Mouse (Mus musculus): ENCODE results near the gene Olfr1513. TPM values are rescaled to one million over a fixed set of nuclear protein-coding genes. Genes with fewer than 3 reads are reported as not detected.

The Olfr1513 gene
- polyA plus RNA-seq (2012; fragmentation: generic; extraction: Trizol), result not detected

DNA sequence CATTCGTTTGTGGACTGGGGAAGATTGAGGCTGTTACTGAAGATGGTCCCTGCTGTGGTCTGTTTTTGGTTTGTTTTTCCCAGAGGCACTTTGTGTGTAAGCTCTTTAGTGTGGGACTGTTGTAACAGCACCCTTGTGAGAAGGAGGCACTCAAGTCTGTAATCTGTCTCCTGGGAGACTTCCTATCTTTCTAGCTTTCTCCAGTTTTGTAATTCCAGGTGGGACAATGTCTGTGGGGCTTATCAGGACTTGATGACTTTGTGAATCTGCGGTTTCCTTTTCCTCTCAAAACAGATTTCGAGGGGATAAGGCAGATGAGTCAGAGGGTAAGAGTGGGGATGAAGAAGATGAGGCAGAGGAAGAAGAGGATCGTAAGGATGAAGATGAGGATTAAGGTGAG, at the start of gene Olfr1513:
Gene Olfr1513, minus strand, starts transcription at position 101 of the 400 bp plus-strand sequence.

DNA sequence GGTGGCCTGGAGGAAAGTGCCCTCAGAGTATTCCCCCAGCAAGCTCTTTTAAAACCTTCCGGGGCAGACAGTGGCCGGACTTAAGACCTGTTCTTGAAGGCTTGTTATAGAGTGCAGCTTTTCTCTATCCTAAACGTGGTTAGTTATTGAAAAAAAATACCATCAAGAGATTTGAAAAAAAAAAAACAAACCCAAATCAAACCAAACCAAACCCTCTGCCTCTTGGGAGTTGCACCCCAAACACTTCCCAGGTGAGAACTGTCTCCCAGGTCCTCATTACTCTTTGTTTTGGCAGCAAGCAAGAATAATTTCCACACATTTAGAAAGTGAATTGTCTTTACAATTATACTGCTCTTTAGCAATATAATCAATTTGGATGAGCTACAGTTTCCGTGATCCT, 41.1 kb upstream of the Olfr1513 start, which contains the start of gene Olfr1511:
Gene Olfr1511, minus strand, starts transcription at position 101 of the 400 bp plus-strand sequence.

DNA sequence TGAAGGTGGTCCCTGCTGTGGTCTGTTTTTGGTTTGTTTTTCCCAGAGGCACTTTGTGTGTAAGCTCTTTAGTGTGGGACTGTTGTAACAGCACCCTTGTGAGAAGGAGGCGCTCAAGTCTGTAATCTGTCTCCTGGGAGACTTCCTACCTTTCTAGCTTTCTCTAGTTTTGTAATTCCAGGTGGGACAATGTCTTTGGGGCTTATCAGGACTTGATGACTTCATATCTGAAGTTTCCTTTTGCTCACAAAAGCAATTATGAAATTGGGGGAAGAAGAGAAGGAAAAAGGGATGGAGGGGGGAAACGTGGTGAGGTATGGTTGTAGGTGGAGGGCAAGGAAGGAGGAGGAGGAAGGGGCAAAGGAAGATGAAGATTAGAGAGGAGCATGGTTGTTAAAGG, 22.9 kb upstream of the Olfr1513 start, which contains the start of gene Olfr1512:
Gene Olfr1512, minus strand, starts transcription at position 101 of the 400 bp plus-strand sequence.

DNA sequence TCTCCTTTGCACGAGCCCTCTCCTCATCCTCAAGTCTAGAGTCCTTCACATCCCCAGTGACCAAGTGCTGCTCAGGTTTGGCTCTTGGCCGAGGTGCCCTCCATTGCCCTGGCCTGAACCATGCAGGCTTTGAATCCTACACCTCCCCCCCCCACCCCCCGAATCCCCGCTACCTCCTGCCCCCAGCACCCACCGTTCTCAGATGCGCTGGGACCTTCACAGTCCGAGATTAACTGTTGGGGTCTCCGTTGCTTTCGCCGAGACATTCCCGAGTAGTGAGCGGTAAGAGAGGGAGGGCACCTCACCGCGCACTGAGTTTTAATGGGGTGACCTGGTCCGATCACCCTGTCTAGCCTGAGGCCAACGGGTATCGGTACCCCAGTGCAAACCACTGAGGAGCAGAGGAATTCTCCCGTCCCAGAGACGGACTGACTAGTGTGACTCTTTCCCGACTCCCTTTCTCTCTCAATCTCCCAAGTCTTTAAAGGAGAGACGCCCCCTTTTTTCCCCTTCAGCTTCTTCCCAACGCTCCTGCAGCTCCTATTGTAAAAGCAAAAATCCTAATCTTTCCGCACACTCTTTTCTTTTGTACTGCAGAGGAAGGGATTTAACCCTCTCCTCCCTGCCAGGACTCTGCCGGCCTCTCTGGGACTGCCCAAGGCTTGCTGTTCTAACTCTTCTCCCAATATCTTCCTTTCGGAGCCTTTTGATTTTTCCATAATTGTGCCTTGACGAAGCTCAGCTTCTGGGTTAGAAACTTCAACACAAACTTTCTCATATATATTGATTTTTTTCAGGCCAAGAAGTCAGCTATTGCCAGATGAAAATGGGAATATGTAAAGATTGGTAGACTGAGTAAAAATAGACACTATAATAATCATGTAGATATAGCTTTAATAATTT, 28.0 kb downstream of the Olfr1513 start, which contains the start of gene Sall2:
Gene Sall2, minus strand, starts transcription at position 853 of the 903 bp plus-strand sequence.

DNA sequence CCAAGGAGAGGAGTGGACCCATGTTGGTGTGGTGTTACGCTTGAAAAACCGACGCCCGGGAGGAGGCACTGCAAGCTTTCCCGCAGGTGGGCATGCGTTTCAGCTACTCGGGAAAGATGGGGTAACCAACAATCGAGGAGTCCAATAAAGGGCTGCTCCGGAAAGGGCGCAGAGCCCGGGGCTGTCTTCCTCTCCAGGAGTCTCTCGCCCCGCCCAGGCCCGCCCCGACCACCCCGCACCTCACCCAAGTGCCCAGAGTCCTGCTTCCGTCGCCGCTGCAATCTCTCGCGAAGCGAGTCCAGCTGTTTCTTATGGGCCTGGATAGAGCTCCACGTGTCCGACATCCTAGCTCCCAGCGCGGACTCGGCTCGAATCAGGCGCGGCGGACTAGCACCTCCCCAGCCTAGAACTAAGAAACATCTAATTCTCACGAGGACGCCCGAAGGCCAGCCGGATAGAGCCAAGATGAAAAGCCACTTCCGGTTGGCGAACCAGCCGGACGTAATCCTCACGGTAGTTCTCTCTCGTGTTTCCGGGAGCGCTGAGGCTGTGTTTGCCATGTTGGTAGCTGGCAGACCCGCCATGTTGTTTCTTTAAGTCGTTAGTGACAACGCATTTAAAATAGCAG, 51.5 kb downstream of the Olfr1513 start, which contains the start of gene Mettl3:
Gene Mettl3, minus strand, starts transcription at position 485 of the 628 bp plus-strand sequence.

Other genes starting within 250 kb of the Olfr1513 start
- 1 to 10 TPM; 1.5 to 2.2 TPM for gene Rpgrip1, start 245.7 kb downstream of the Olfr1513 start, polyA plus RNA-seq (2012; fragmentation: generic; extraction: Trizol)
- 10 to 100 TPM in 1 of 2 experiments, 1 to 10 TPM in 1; 1.1 to 10.2 TPM for gene Supt16, start 159.0 kb downstream of the Olfr1513 start, polyA plus RNA-seq (2012; fragmentation: generic; extraction: Trizol)
- 10 to 100 TPM in 1 of 2 experiments, 1 to 10 TPM in 1; 6.0 to 32.5 TPM for gene Chd8, start 98.6 kb downstream of the Olfr1513 start, polyA plus RNA-seq (2012; fragmentation: generic; extraction: Trizol)
- gene Tox4, start 77.3 kb downstream of the Olfr1513 start, polyA plus RNA-seq (2012; fragmentation: generic; extraction: Trizol), result 10 to 100 TPM in 1 of 2 experiments, 1 to 10 TPM in 1; 5.0 to 17.1 TPM
- gene Rab2b, start 76.9 kb downstream of the Olfr1513 start, polyA plus RNA-seq (2012; fragmentation: generic; extraction: Trizol), result 10 to 100 TPM in 1 of 2 experiments, under 1 TPM in 1; 0.42 to 11.7 TPM
- gene Mettl3, start 51.3 kb downstream of the Olfr1513 start, polyA plus RNA-seq (2012; fragmentation: generic; extraction: Trizol), result 10 to 100 TPM; 14.4 to 24.7 TPM
- 1 to 10 TPM; 1.4 to 6.9 TPM for gene Sall2, start 27.6 kb downstream of the Olfr1513 start, polyA plus RNA-seq (2012; fragmentation: generic; extraction: Trizol)
- not detected for gene Olfr1512, start 22.8 kb upstream of the Olfr1513 start, polyA plus RNA-seq (2012; fragmentation: generic; extraction: Trizol)
- not detected for gene Olfr1511, start 41.0 kb upstream of the Olfr1513 start, polyA plus RNA-seq (2012; fragmentation: generic; extraction: Trizol)
- gene Olfr1510, start 58.0 kb upstream of the Olfr1513 start, polyA plus RNA-seq (2012; fragmentation: generic; extraction: Trizol), result not detected
- gene Olfr1509, start 86.6 kb upstream of the Olfr1513 start, polyA plus RNA-seq (2012; fragmentation: generic; extraction: Trizol), result not detected
- gene Olfr1508, start 111.1 kb upstream of the Olfr1513 start, polyA plus RNA-seq (2012; fragmentation: generic; extraction: Trizol), result not detected
- gene Olfr1507, start 139.3 kb upstream of the Olfr1513 start, polyA plus RNA-seq (2012; fragmentation: generic; extraction: Trizol), result not detected

Measured in C3H10T1/2 (cell line).